Mouse (Mus musculus) heart, adult 2 months (tissue): ENCODE measurements around the gene Zbtb46. TPM values are rescaled to one million over a fixed set of nuclear protein-coding genes. Genes with fewer than 3 reads are reported as not detected.

Experiments
- DNase-seq, 2 experiments: peaks; one replicate each; pipeline ENCODE4 v3.0.0; 2021
- H3K27ac ChIP-seq: fragments of 200-600 bp; 2 replicates; pipeline ENCODE4 v1.8.1; 2022
- H3K27me3 ChIP-seq: fragments of 200-500 bp; 2 replicates; pipeline ENCODE4 v1.6.1; 2012; ENCODE audit warnings: mild to moderate bottlenecking, low read length, inconsistent platforms, mixed read lengths; ENCODE audit not compliant: control insufficient read depth, insufficient read depth
- H3K36me3 ChIP-seq: fragments of 200-500 bp; 2 replicates; pipeline ENCODE4 v1.6.1; 2012; ENCODE audit warnings: low read length, inconsistent platforms; ENCODE audit not compliant: control insufficient read depth, insufficient read depth
- H3K4me1 ChIP-seq: fragments of 200-500 bp; 2 replicates; pipeline ENCODE4 v1.6.1; 2011; ENCODE audit warnings: low read length; ENCODE audit not compliant: control insufficient read depth, insufficient read depth
- H3K4me3 ChIP-seq: fragments of 200-600 bp; 2 replicates; pipeline ENCODE4 v1.8.1; 2022
- H3K79me2 ChIP-seq: fragments of 200-500 bp; replicated peaks from 2 replicates; pipeline ENCODE4 v1.6.1; 2012; ENCODE audit warnings: mild to moderate bottlenecking, inconsistent platforms, low read length, moderate library complexity, mixed read lengths; ENCODE audit not compliant: control insufficient read depth, insufficient read depth
- H3K9ac ChIP-seq: fragments of 200-500 bp; 2 replicates; pipeline ENCODE4 v1.6.1; 2012; ENCODE audit warnings: low read depth, mild to moderate bottlenecking, control low read depth, inconsistent platforms, low read length, mixed read lengths
- CTCF ChIP-seq: fragments of 200-600 bp; IDR thresholded peaks from 2 replicates; pipeline ENCODE4 v1.8.1; 2022; ENCODE audit warnings: antibody characterized with exemption, mild to moderate bottlenecking, moderate library complexity
- EP300 ChIP-seq: fragments of 200-500 bp; IDR thresholded peaks from 2 replicates; pipeline ENCODE4 v1.6.1; 2011; ENCODE audit warnings: low read depth, low read length, control low read depth; ENCODE audit not compliant: insufficient read depth
- POLR2A ChIP-seq: fragments of 200-500 bp; IDR thresholded peaks from 2 replicates; pipeline ENCODE4 v1.6.1; 2011; ENCODE audit warnings: mild to moderate bottlenecking, low read depth, low read length, control low read depth; ENCODE audit not compliant: insufficient read depth
- WGBS: fragments of 180-500 bp; shearing (Covaris S2); methylation state at CpG from one replicate; pipeline ENCODE4 v1.1.7; 2018; 5-methylcytosine and 5-hydroxymethylcytosine counted together
- intact Hi-C: fragments of 180-260 bp; cut with DNase I; formaldehyde crosslinking; loops from one replicate; pipeline ENCODE4 v1.15.1; 2025
- polyA plus RNA-seq: library from polyadenylated mRNA; depleted of rRNA; stranded (reverse); fragments of >200 nt; gene quantifications from 2 replicates; pipeline ENCODE4 v1.2.3, GENCODE M21; 2012
- total RNA-seq, 2 experiments: library from RNA; stranded (reverse); gene quantifications; 2 replicates each; pipeline ENCODE4 v1.2.3; 2021

The Zbtb46 gene
- total and polyA plus RNA-seq, 3 experiments, result 8.3 to 13.2 (median 10.7) TPM

DNA sequence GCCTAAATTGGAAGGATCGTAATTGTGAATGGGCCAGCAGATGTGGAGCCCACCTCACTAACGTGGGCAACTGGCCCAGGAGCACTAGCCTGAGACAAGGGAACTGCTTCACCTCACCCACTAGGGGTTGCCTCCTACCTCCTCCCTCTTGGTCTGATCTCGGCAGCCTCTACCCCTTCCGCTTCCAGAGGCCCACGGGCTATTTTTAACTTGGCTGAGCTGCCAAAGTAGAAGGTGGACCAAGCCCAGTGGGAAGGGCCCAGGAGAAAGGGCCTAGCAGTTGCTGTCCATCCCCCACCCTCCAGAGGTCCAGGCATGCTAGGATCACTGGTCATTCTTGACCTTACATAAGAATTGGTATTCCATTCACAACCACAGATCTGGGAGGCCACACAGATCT is 12.0 kb upstream of the Zbtb46 start:
- H3K27ac ChIP-seq, result peak overlapping the region; percentile 89
- TF ChIP-seq EP300 (peak; percentile 65; the same call in 1 of the 2 replicates), CTCF (peak; percentile 50), POLR2A (peak; percentile 49; the same call in 1 of the 2 replicates)
- no peak overlapping the region for H3K4me3 ChIP-seq
- no peaks in the 10 kb centered on the region for H3K27me3 ChIP-seq
- peaks cover 4% of the 10 kb centered on the region for H3K36me3 ChIP-seq
- 8% methylated on average over 5 of the region's 5 CpGs for WGBS
- peak; percentile 77 to 85 for DNase-seq
- peaks cover 25% of the 10 kb centered on the region for H3K4me1 ChIP-seq
- intact Hi-C loops, result loop anchor here (2.0 to 5.0 kb wide), 2 partner anchors 14 to 201 kb away; partner anchors contain the start of gene Sox18
- H3K9ac ChIP-seq, result peak overlapping the region; percentile 41; the same call in 1 of the 2 replicates
- no peaks in the 10 kb centered on the region for H3K79me2 ChIP-seq

DNA sequence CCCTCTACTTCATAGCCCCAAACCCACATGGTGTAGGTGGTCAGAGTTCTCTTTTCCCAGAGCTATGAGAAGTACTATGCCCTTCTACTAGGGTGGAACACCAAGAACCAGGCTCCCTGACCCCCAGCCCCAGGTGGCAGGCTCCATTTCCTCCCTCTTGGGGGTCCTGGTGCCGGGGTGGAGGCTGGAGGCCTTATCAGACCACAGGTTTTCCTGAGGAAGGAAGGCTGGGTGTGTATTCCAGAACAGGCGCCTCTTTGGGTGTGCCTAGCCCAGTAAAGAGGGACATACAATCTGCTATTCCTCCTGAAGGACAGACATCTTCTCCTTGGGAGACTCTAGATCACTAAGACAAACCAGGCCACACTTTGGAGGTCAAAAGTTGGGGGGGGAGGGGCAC is 11.1 kb upstream of the Zbtb46 start:
- H3K9ac ChIP-seq, result no peak overlapping the region
- intact Hi-C loops, result loop anchor here (2.0 to 5.0 kb wide), 2 partner anchors 15 to 202 kb away; partner anchors contain the start of gene Sox18
- H3K4me3 ChIP-seq, result no peak overlapping the region
- H3K27ac ChIP-seq, result peak overlapping the region; percentile 89
- TF ChIP-seq EP300 (peak; percentile 67; the same call in 1 of the 2 replicates), POLR2A (no peak)
- H3K27me3 ChIP-seq, result no peaks in the 10 kb centered on the region
- no peaks in the 10 kb centered on the region for H3K79me2 ChIP-seq
- H3K36me3 ChIP-seq, result peaks cover 4% of the 10 kb centered on the region
- peaks cover 25% of the 10 kb centered on the region for H3K4me1 ChIP-seq
- peak; percentile 61 to 67 for DNase-seq
- 38% methylated on average over 2 of the region's 2 CpGs for WGBS

DNA sequence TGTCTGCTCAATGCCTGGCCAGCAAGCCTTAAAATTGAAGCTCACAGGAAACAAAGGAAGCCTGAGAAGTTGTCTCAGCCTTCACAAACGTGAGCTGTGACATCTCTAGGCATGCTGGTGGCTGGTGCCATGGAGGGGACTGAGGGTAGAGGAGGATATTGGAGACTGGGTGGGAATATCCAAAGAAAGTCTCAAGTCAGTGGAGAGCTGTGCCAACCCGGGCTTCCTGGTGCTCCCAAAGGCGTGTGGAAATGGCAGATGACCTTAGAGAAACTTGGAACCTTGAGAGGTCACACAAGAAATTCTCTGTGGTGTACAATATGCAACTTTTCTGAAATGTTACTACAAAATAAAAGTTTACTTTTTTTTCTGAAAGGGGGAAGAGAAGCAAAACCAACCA is 6.2 kb upstream of the Zbtb46 start:
- H3K4me3 ChIP-seq, result no peak overlapping the region
- TF ChIP-seq EP300 (no peak), POLR2A (no peak), CTCF (no peak)
- H3K27me3 ChIP-seq, result no peaks in the 10 kb centered on the region
- peaks cover 12% of the 10 kb centered on the region for H3K4me1 ChIP-seq
- no peak overlapping the region for H3K27ac ChIP-seq
- DNase-seq, result no peak
- H3K36me3 ChIP-seq, result no peaks in the 10 kb centered on the region
- 49% methylated on average over 3 of the region's 3 CpGs for WGBS
- H3K9ac ChIP-seq, result no peak overlapping the region
- no peaks in the 10 kb centered on the region for H3K79me2 ChIP-seq
- intact Hi-C loops, result no loop called here

- TF ChIP-seq POLR2A (no peak), CTCF (no peak), EP300 (no peak)
- peaks cover 9% of the 10 kb centered on the region for H3K4me1 ChIP-seq
- H3K27ac ChIP-seq, result no peak overlapping the region; the same call in 1 of the 2 replicates
- 25% methylated on average over 7 of the region's 7 CpGs for WGBS
- no peaks in the 10 kb centered on the region for H3K36me3 ChIP-seq
- H3K27me3 ChIP-seq, result no peaks in the 10 kb centered on the region
- H3K79me2 ChIP-seq, result no peaks in the 10 kb centered on the region
- H3K9ac ChIP-seq, result no peak overlapping the region
- intact Hi-C loops, result no loop called here
- H3K4me3 ChIP-seq, result no peak overlapping the region
- DNase-seq, result peak; percentile 56 to 74
These were observed 3.9 kb upstream of the Zbtb46 start for GRCm38 (mm10) chr2:181463008-181463738.

DNA sequence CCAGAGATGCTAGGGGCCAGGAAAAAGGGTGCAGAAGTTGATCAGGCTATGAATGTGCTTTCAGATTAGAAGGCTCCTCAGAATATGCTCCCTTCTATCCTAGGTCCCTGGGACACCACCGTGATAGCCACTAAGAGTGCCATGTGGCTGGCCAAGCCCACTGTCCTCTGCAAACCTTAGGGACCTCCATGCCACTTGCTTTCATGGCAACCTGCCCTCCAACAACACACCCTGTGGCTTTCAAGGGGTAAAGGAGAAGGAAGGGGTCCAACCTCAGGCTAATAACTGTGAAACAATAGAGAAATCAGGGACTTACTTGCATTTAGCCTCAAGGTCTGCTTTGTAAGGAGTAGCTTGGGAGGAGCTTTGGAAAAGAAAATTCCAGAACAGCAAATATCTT is 3.4 kb upstream of the Zbtb46 start:
- H3K4me3 ChIP-seq, result no peak overlapping the region

DNA sequence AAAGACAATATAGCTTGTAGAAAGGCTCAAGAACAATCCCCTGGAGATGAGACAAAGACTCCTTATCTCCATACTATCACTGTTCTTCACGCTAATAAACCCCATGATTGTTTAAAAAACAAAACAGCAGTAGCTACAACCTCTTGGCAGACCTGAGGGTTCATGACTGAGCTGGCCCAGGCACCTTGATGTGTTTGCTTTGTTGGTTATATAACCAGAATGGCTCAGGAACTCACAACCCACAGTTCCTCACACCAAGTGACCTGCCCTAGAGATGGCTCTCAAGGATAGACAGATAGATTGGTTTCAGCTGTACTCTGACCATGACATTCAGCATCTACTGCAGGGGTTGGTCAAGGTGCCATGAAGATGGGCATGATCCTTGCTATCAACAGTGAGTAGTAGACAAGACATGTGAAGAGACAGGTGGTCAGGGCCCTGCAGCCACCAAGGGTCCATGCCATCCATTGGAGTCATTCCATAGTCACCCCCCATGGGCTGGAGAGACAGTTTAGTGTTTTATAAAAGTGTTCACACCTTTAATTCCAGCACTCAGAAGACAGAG is 2.4 kb upstream of the Zbtb46 start:
- no peaks in the 10 kb centered on the region for H3K27me3 ChIP-seq
- H3K4me1 ChIP-seq, result peaks cover 9% of the 10 kb centered on the region
- H3K4me3 ChIP-seq, result no peak overlapping the region
- no peak for TF ChIP-seq CTCF
- no peak for TF ChIP-seq EP300
- peaks cover 2% of the 10 kb centered on the region; the same call in 1 of the 2 replicates for H3K79me2 ChIP-seq
- H3K36me3 ChIP-seq, result no peaks in the 10 kb centered on the region
- whole genome bisulfite sequencing, result 77% methylated on average over 1 of the region's 1 CpGs
- no peak overlapping the region for H3K27ac ChIP-seq
- intact Hi-C loops, result no loop called here
- no peak overlapping the region for H3K9ac ChIP-seq
- DNase-seq, result no peak

More for the DNA sequence above, 3.4 kb upstream of the Zbtb46 start:
- 88% methylated on average over 1 of the region's 1 CpGs for WGBS
- H3K4me1 ChIP-seq, result peaks cover 9% of the 10 kb centered on the region
- H3K9ac ChIP-seq, result no peak overlapping the region
- intact Hi-C loops, result no loop called here
- H3K79me2 ChIP-seq, result no peaks in the 10 kb centered on the region
- no peaks in the 10 kb centered on the region for H3K36me3 ChIP-seq
- H3K27me3 ChIP-seq, result no peaks in the 10 kb centered on the region
- no peak for TF ChIP-seq CTCF
- TF ChIP-seq POLR2A, result no peak
- no peak for TF ChIP-seq EP300
- DNase-seq, result no peak
- no peak overlapping the region; the same call in 1 of the 2 replicates for H3K27ac ChIP-seq
